Mouse (Mus musculus) frontal cortex, adult 2 months (tissue): ENCODE results near the gene Ecd. TPM values are rescaled to one million over a fixed set of nuclear protein-coding genes. Genes with fewer than 3 reads are reported as not detected.

Experiments used
- DNase-seq, 2 experiments: peaks; one replicate each; pipeline ENCODE4 v3.0.0; 2022; ENCODE audit warnings: low spot score in 1 of 2; ENCODE audit errors: extremely low spot score in 1 of 2
- polyA plus RNA-seq: library from polyadenylated mRNA; depleted of rRNA; stranded (reverse); fragments of >200 nt; gene quantifications from 2 replicates; pipeline ENCODE4 v1.2.3, GENCODE M21; 2012; rRNA removed

Ecd gene
- polyA plus RNA-seq, 1 experiment, result 31.3 TPM

- no peak for DNase-seq
Observed at GRCm38 (mm10) chr14:20331316-20331715, 16.6 kb downstream of the Ecd start.

- no peak for DNase-seq
Observed at GRCm38 (mm10) chr14:20328474-20328873, 19.4 kb downstream of the Ecd start.

GRCm38 (mm10) chr14:20324196-20324595 lies 23.7 kb downstream of the Ecd start:
- peak in 1 of 2 experiments; percentile 22 for DNase-seq

GRCm38 (mm10) chr14:20319420-20319819 lies 28.5 kb downstream of the Ecd start:
- peak in 1 of 2 experiments; percentile 64 for DNase-seq

GRCm38 (mm10) chr14:20315137-20315536 lies 32.8 kb downstream of the Ecd start:
- no peak for DNase-seq

- peak in 1 of 2 experiments; percentile 25 for DNase-seq
Observed at GRCm38 (mm10) chr14:20305085-20305484, 42.8 kb downstream of the Ecd start.

GRCm38 (mm10) chr14:20298131-20298530 lies 49.8 kb downstream of the Ecd start:
- DNase-seq, result no peak

- no peak for DNase-seq
Observed at GRCm38 (mm10) chr14:20297616-20298015, 50.3 kb downstream of the Ecd start.

- DNase-seq, result no peak
Observed at GRCm38 (mm10) chr14:20294947-20295346, 53.0 kb downstream of the Ecd start.

- DNase-seq, result peak; percentile 92 to 95
Observed at GRCm38 (mm10) chr14:20294117-20294892, 53.6 kb downstream of the Ecd start, which contains the start of gene Nudt13. Nudt13 (plus strand) TSS chr14:20294697.

- no peak for DNase-seq
Observed at GRCm38 (mm10) chr14:20291391-20291790, 56.5 kb downstream of the Ecd start.

Other genes with a start within 250 kb of the Ecd start
- gene Saysd1, start 209.6 kb downstream of the Ecd start, polyA plus RNA-seq, result 7.9 and 8.6 TPM in 2 replicates
- gene Kcnk5, start 166.3 kb downstream of the Ecd start, polyA plus RNA-seq, result 0.80 and 0.86 TPM in 2 replicates
- gene Kcnk16, start 78.9 kb downstream of the Ecd start, polyA plus RNA-seq, result not detected in 2 replicates
- 26.7 and 38.3 TPM in 2 replicates for gene Nudt13, start 53.4 kb downstream of the Ecd start, polyA plus RNA-seq
- gene Fam149b, start within 50 bp of the Ecd start, polyA plus RNA-seq, result 56.6 and 58.7 TPM in 2 replicates
- 52.2 and 52.7 TPM in 2 replicates for gene Dnajc9, start 40.8 kb upstream of the Ecd start, polyA plus RNA-seq
- 39.6 and 40.3 TPM in 2 replicates for gene Mrps16, start 45.5 kb upstream of the Ecd start, polyA plus RNA-seq
- gene Cfap70, start 104.1 kb upstream of the Ecd start, polyA plus RNA-seq, result 0.72 and 1.7 TPM in 2 replicates
- gene Anxa7, start 132.0 kb upstream of the Ecd start, polyA plus RNA-seq, result 72.6 TPM in 2 replicates
- 0.36 and 0.62 TPM in 2 replicates for gene Mss51, start 148.8 kb upstream of the Ecd start, polyA plus RNA-seq
- 173 and 179 TPM in 2 replicates for gene Ppp3cb, start 198.5 kb upstream of the Ecd start, polyA plus RNA-seq